ENCODE assay signal across 8 mouse cellular contexts in genomic region chr1:163150203-163150855, GRCm38 (mm10).
A peak's percentile ranks its signal among the peaks of the same experiment; 100 is the strongest.
DNase-seq lines count a peak whose midpoint lies in the region; ATAC-seq and TF ChIP-seq lines count a peak whose summit lies in the region.

No protein-coding gene starts in this region.

- no peak overlapping the region for H3K27ac ChIP-seq in layer of hippocampus, adult 2 months

- peak; percentile 92 to 97 for ATAC-seq in hematopoietic stem cell, adult 5-6 weeks (replicated peaks in 1 of 2; ENCODE audit: insufficient read depth in 1 of 2, low FRiP score in 2 of 2, low TSS enrichment in 1 of 2, low read depth in 1 of 2, poor library complexity in 2 of 2, severe bottlenecking in 2 of 2)

- peak; percentile 80 for DNase-seq in ZHBTc4 (ENCODE audit: low read depth, low spot score)
- DNase-seq in cerebellum, adult 9-10 months: peak; percentile 44
- DNase-seq in frontal cortex, adult 2 months (ENCODE audit: extremely low spot score in 1 of 2, low spot score in 1 of 2): peak; percentile 68 to 93
- DNase-seq in layer of hippocampus, adult 2 months (ENCODE audit: low spot score in 2 of 2): peak; percentile 81 to 84
- DNase-seq in lung, postnatal 10 days: peak; percentile 85
- DNase-seq in retina, postnatal 1 day: peak; percentile 85
- DNase-seq in T-cell, adult 2 months (ENCODE audit: low spot score): no peak

- TF ChIP-seq CTCF in layer of hippocampus, adult 2 months (conservative IDR thresholded peaks at IDR 0.05): peak; percentile 95

- H3K4me3 ChIP-seq in layer of hippocampus, adult 2 months: peak overlapping the region; percentile 52
